Mouse (Mus musculus): ENCODE measurements at regions not wholly inside any gene's neighbourhood (a gene's known extent, or its start where the extent isn't known, plus 50 kb on each side); places are given as distances from the start of the nearest gene placed in this dataset.
"Not testable (repeated sequence)": the region's sequence is repeated elsewhere in the genome, so short reads cannot be mapped to it uniquely, and the experiment has no call there.

DNA sequence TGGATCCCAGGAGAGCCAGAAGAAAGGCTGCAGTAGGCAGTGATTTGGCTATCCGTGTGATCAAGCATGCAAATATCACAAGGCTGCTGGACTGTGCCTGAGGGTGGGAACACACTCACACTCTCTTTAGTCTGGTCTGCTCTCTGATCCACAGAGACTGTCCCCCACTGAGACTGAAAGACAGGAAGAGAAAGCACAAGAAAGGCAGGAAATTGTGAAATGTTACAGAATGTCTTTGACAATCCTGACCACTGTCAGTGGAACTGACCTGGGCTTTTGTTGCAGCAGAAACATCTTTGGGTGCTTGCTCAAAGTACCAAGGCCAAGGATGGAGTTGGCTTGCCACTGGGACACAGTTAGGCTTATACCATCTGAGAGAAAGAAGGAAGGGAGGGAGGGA is 52.3 kb upstream of the Gpd2 start:
- peaks cover 3 to 12% of the 10 kb centered on the region in 2 experiments; a peak in 3 of 4 replicates for H3K4me1 ChIP-seq (ENCODE audit: control insufficient read depth in 1 of 2, insufficient read depth in 2 of 2, low read length in 2 of 2)
- H3K27me3 ChIP-seq (ENCODE audit: control insufficient read depth in 1 of 2, insufficient read depth in 2 of 2, low read length in 2 of 2) = no peaks in the 10 kb centered on the region
- peaks cover 0 to 18% of the 10 kb centered on the region in 2 experiments; a peak in 2 of 4 replicates for H3K36me3 ChIP-seq (ENCODE audit: control insufficient read depth in 1 of 2, insufficient read depth in 2 of 2, low read length in 2 of 2)
- peaks cover 2% of the 10 kb centered on the region; the same call in 1 of the 2 replicates for H3K79me2 ChIP-seq (ENCODE audit: control insufficient read depth, insufficient read depth, low read length, poor library complexity)
- no peak overlapping the region for H3K27ac ChIP-seq (ENCODE audit: control insufficient read depth, low read depth, low read length)
- H3K9ac ChIP-seq (ENCODE audit: control insufficient read depth, low read depth, low read length, poor library complexity, severe bottlenecking) = no peak overlapping the region
- TF ChIP-seq JUND (IDR thresholded peaks at IDR 0.05; ENCODE audit: low read depth, low read length) = no peak
- no peak for TF ChIP-seq ZMIZ1 (IDR thresholded peaks at IDR 0.05; ENCODE audit: low read depth, low read length)
- no peak for TF ChIP-seq USF1 (IDR thresholded peaks at IDR 0.05; ENCODE audit: low read depth, low read length)
- no peak for TF ChIP-seq CHD1 (IDR thresholded peaks at IDR 0.05; ENCODE audit: low read depth, low read length)
- no peak for TF ChIP-seq NELFE (IDR thresholded peaks at IDR 0.05; ENCODE audit: low read depth, low read length)
- TF ChIP-seq KAT2A (conservative IDR thresholded peaks at IDR 0.05; ENCODE audit: low read depth, low read length) = no peak
- TF ChIP-seq E2F4 (IDR thresholded peaks at IDR 0.05; ENCODE audit: borderline replicate concordance, low read depth, low read length) = no peak
- TF ChIP-seq BHLHE40 (IDR thresholded peaks at IDR 0.05; ENCODE audit: borderline replicate concordance, low read depth, low read length) = no peak
- no peak for TF ChIP-seq EP300 (IDR thresholded peaks at IDR 0.05; ENCODE audit: low read depth in 1 of 2, low read length in 2 of 2)
- TF ChIP-seq POLR2AphosphoS5 (IDR thresholded peaks at IDR 0.05; ENCODE audit: borderline replicate concordance, low read depth, low read length) = no peak
- TF ChIP-seq USF2 (IDR thresholded peaks at IDR 0.05; ENCODE audit: borderline replicate concordance in 1 of 2, insufficient read depth in 1 of 2, low read depth in 1 of 2, low read length in 2 of 2) = no peak
- TF ChIP-seq MYB (IDR thresholded peaks at IDR 0.05; ENCODE audit: low read depth, low read length) = no peak
- no peak for DNase-seq (ENCODE audit: low read depth, low spot score)
- no peaks in the 10 kb centered on the region for H3K9me3 ChIP-seq (replicated peaks; ENCODE audit: insufficient read depth, low read length)
- no peak overlapping the region for H3K4me3 ChIP-seq (ENCODE audit: control insufficient read depth in 1 of 2, insufficient read depth in 1 of 2, low read depth in 2 of 2, low read length in 2 of 2)

DNA sequence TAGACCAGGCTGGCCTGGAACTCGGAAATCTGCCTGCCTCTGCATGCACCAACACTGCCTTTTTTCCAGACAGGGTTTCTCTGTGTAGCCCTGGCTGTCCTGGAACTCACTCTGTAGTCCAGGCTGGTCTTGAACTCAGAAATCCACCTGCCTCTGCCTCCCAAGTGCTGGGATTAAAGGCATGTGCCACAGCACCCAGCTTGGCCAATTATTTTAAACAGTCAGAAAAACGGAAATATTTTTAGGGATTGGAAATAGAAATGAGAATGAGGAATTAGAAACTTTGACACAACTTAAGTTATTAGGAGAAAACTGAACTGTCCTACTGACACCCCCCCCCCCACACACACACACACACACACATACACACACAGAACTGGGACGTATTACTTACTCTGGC is 54.3 kb upstream of the Gpd2 start:
- peak; percentile 61; the same call in 1 of the 2 replicates for TF ChIP-seq TBP (IDR thresholded peaks at IDR 0.05; ENCODE audit: low read depth, low read length)
- peak overlapping the region; percentile 27 to 73; a peak in 3 of 4 replicates for H3K4me3 ChIP-seq (ENCODE audit: control insufficient read depth in 1 of 2, insufficient read depth in 1 of 2, low read depth in 2 of 2, low read length in 2 of 2)
- H3K27me3 ChIP-seq (ENCODE audit: control insufficient read depth in 1 of 2, insufficient read depth in 2 of 2, low read length in 2 of 2); H3K9ac ChIP-seq (ENCODE audit: control insufficient read depth, low read depth, low read length, poor library complexity, severe bottlenecking); H3K79me2 ChIP-seq (ENCODE audit: control insufficient read depth, insufficient read depth, low read length, poor library complexity); H3K9me3 ChIP-seq (replicated peaks; ENCODE audit: insufficient read depth, low read length); H3K4me1 ChIP-seq (ENCODE audit: control insufficient read depth in 1 of 2, insufficient read depth in 2 of 2, low read length in 2 of 2); H3K27ac ChIP-seq (ENCODE audit: control insufficient read depth, low read depth, low read length): not testable (repeated sequence)
- DNase-seq (ENCODE audit: low read depth, low spot score) = peak; percentile 58
- peaks cover 0 to 12% of the 10 kb centered on the region in 2 experiments; a peak in 2 of 4 replicates for H3K36me3 ChIP-seq (ENCODE audit: control insufficient read depth in 1 of 2, insufficient read depth in 2 of 2, low read length in 2 of 2)
